Mouse (Mus musculus) heart, postnatal 10 days (tissue): Measurements from ENCODE around the gene Lmntd1. TPM values are rescaled to one million over a fixed set of nuclear protein-coding genes. Genes with fewer than 3 reads are reported as not detected.

ENCODE experiments used
- DNase-seq, 2 experiments: peaks; one replicate each; pipeline ENCODE4 v3.0.0; 2021
- intact Hi-C: fragments of 180-260 bp; cut with DNase I; formaldehyde crosslinking; loops from one replicate; pipeline ENCODE4 v1.15.1; 2025
- total RNA-seq, 2 experiments: library from RNA; stranded (reverse); gene quantifications; 2 replicates each; pipeline ENCODE4 v1.2.3; 2021

Gene Lmntd1
- total RNA-seq, 2 experiments from 2014 or later = 1.5 TPM

GRCm38 (mm10) chr6:145324470-145324869, 289.6 kb downstream of the Lmntd1 start:
- intact Hi-C loops = no loop called here
- no peak for DNase-seq

- intact Hi-C loops = no loop called here
- DNase-seq = no peak
Measured at GRCm38 (mm10) chr6:145322246-145322645, 291.9 kb downstream of the Lmntd1 start.

GRCm38 (mm10) chr6:145320156-145320555, 294.0 kb downstream of the Lmntd1 start:
- intact Hi-C loops = no loop called here
- no peak for DNase-seq

Other genes starting within 250 kb of the Lmntd1 start
- gene Tuba3b, start 1.4 kb upstream of the Lmntd1 start, total RNA-seq = under 1 TPM; 0.27 to 0.38 TPM
- gene Rassf8, start 132.4 kb upstream of the Lmntd1 start, total RNA-seq = 10 to 100 TPM; 75.4 to 82.3 TPM